Mouse (Mus musculus) CH12.LX (cell line): ENCODE data around the gene Hsfy2. TPM values are rescaled to one million over a fixed set of nuclear protein-coding genes. Genes with fewer than 3 reads are reported as not detected.

Source experiments
- DNase-seq: peaks from one replicate; pipeline ENCODE4 v3.0.0-alpha.2; 2013; ENCODE audit errors: extremely low read depth
- H3K27ac ChIP-seq: 2 replicates; pipeline ENCODE4 v1.5.1; 2012; ENCODE audit warnings: low read depth, mild to moderate bottlenecking, control low read depth, moderate library complexity; ENCODE audit not compliant: insufficient read depth
- H3K27me3 ChIP-seq: replicated peaks from 2 replicates; pipeline ENCODE3; 2012; ENCODE audit warnings: inconsistent platforms
- H3K36me3 ChIP-seq, 2 experiments: replicated peaks in 1 of 2; 2 replicates each; pipeline versions ENCODE3 to v1.6.1; 2012; ENCODE audit warnings: inconsistent platforms in 1 of 2, low read length in 1 of 2, mild to moderate bottlenecking in 1 of 2, mixed read lengths in 1 of 2, moderate library complexity in 1 of 2; ENCODE audit not compliant: control insufficient read depth in 1 of 2, insufficient read depth in 1 of 2
- H3K4me1 ChIP-seq, 2 experiments: 2 replicates each; pipeline ENCODE4 v1.6.1; 2012; ENCODE audit warnings: inconsistent platforms in 1 of 2, moderate library complexity in 1 of 2; ENCODE audit not compliant: insufficient read depth in 2 of 2, control insufficient read depth in 1 of 2
- H3K4me2 ChIP-seq: 2 replicates; pipeline ENCODE4 v1.6.1; 2012; ENCODE audit warnings: low read depth, mild to moderate bottlenecking, control low read depth; ENCODE audit not compliant: poor library complexity, insufficient read depth, severe bottlenecking
- H3K4me3 ChIP-seq, 3 experiments: fragments of 150-350 bp in 1 of 3; sonication (generic) in 1 of 3; replicated peaks in 1 of 3; 2 replicates each; pipeline versions ENCODE3 to v1.5.1; 2011 to 2012; ENCODE audit warnings: low read depth in 2 of 3, low read length in 2 of 3, mild to moderate bottlenecking in 2 of 3, moderate library complexity in 2 of 3, control low read depth in 1 of 3, improper control_type of control experiment in 1 of 3, inconsistent platforms in 1 of 3, mixed read lengths in 1 of 3; ENCODE audit not compliant: poor library complexity in 1 of 3
- H3K79me2 ChIP-seq: replicated peaks from 2 replicates; pipeline ENCODE4 v1.6.1; 2012; ENCODE audit warnings: mild to moderate bottlenecking, moderate library complexity; ENCODE audit not compliant: control insufficient read depth, poor library complexity, insufficient read depth, severe bottlenecking; ENCODE audit errors: extremely low read depth
- H3K9ac ChIP-seq: 2 replicates; pipeline ENCODE4 v1.6.1; 2012; ENCODE audit warnings: low read depth, mild to moderate bottlenecking, control low read depth, moderate library complexity; ENCODE audit not compliant: insufficient read depth
- H3K9me3 ChIP-seq: replicated peaks from 2 replicates; pipeline ENCODE3; 2012; ENCODE audit warnings: low read length, inconsistent platforms, mixed read lengths
- BHLHE40 ChIP-seq: IDR thresholded peaks from 2 replicates; pipeline ENCODE4 v1.6.1; 2011; ENCODE audit warnings: mild to moderate bottlenecking, low read depth, low read length, improper control_type of control experiment
- CHD1 ChIP-seq: IDR thresholded peaks from 2 replicates; pipeline ENCODE4 v1.6.1; 2012; ENCODE audit warnings: low read depth, low read length, improper control_type of control experiment, inconsistent platforms
- CTCF ChIP-seq, 2 experiments: IDR thresholded peaks in 1 of 2; conservative IDR thresholded peaks in 1 of 2; 2 replicates each; pipeline ENCODE4 v1.5.1; 2011 to 2012; ENCODE audit warnings: low read depth in 2 of 2, low read length in 2 of 2, improper control_type of control experiment in 1 of 2, inconsistent platforms in 1 of 2, mild to moderate bottlenecking in 1 of 2, moderate library complexity in 1 of 2
- E2F4 ChIP-seq: IDR thresholded peaks from 2 replicates; pipeline ENCODE4 v1.6.1; 2011; ENCODE audit warnings: low read depth, low read length, improper control_type of control experiment; ENCODE audit not compliant: insufficient replicate concordance
- ELF1 ChIP-seq: IDR thresholded peaks from 2 replicates; pipeline ENCODE4 v1.6.1; 2014; ENCODE audit warnings: low read depth, mild to moderate bottlenecking, inconsistent platforms, low read length, improper control_type of control experiment
- EP300 ChIP-seq: IDR thresholded peaks from 2 replicates; pipeline ENCODE4 v1.6.1; 2011; ENCODE audit warnings: low read length, improper control_type of control experiment
- ETS1 ChIP-seq: conservative IDR thresholded peaks from 2 replicates; pipeline ENCODE4 v1.6.1; 2012; ENCODE audit warnings: low read depth, mild to moderate bottlenecking, inconsistent platforms, low read length, improper control_type of control experiment, moderate library complexity
- GABPA ChIP-seq: IDR thresholded peaks from 2 replicates; pipeline ENCODE4 v1.6.1; 2012; ENCODE audit warnings: low read depth, low read length, improper control_type of control experiment, inconsistent platforms; ENCODE audit not compliant: insufficient replicate concordance
- HCFC1 ChIP-seq: IDR thresholded peaks from 2 replicates; pipeline ENCODE4 v1.6.1; 2012; ENCODE audit warnings: low read depth, mild to moderate bottlenecking, inconsistent platforms, low read length, improper control_type of control experiment
- KAT2A ChIP-seq: IDR thresholded peaks from 2 replicates; pipeline ENCODE4 v1.6.1; 2012; ENCODE audit warnings: low read length, improper control_type of control experiment, inconsistent platforms; ENCODE audit not compliant: insufficient replicate concordance
- MAFK ChIP-seq: IDR thresholded peaks from 2 replicates; pipeline ENCODE4 v1.6.1; 2011; ENCODE audit warnings: low read length, improper control_type of control experiment; ENCODE audit not compliant: insufficient replicate concordance
- MAX ChIP-seq: IDR thresholded peaks from 2 replicates; pipeline ENCODE4 v1.6.1; 2011; ENCODE audit warnings: low read length, improper control_type of control experiment
- MXI1 ChIP-seq: IDR thresholded peaks from 2 replicates; pipeline ENCODE4 v1.6.1; 2011; ENCODE audit warnings: mild to moderate bottlenecking, low read depth, low read length, improper control_type of control experiment
- MYC ChIP-seq: IDR thresholded peaks from 2 replicates; pipeline ENCODE4 v1.6.1; 2011; ENCODE audit warnings: low read depth, mild to moderate bottlenecking, improper control_type of control experiment, low read length
- NRF1 ChIP-seq: IDR thresholded peaks from 2 replicates; pipeline ENCODE4 v1.6.1; 2014; ENCODE audit warnings: low read depth, mild to moderate bottlenecking, inconsistent platforms, low read length, improper control_type of control experiment, moderate library complexity
- POLR2A ChIP-seq: IDR thresholded peaks from 2 replicates; pipeline ENCODE4 v1.6.1; 2011; ENCODE audit warnings: low read depth, mild to moderate bottlenecking, improper control_type of control experiment, low read length
- RAD21 ChIP-seq: IDR thresholded peaks from 2 replicates; pipeline ENCODE4 v1.6.1; 2011; ENCODE audit warnings: low read depth, mild to moderate bottlenecking, low read length, improper control_type of control experiment, moderate library complexity
- RCOR1 ChIP-seq: conservative IDR thresholded peaks from 2 replicates; pipeline ENCODE4 v1.6.1; 2012; ENCODE audit warnings: low read depth, mild to moderate bottlenecking, inconsistent platforms, low read length, improper control_type of control experiment
- SIN3A ChIP-seq: IDR thresholded peaks from 2 replicates; pipeline ENCODE4 v1.6.1; 2012; ENCODE audit warnings: low read length, improper control_type of control experiment, inconsistent platforms
- TCF12 ChIP-seq: IDR thresholded peaks from 2 replicates; pipeline ENCODE4 v1.6.1; 2014; ENCODE audit warnings: low read depth, mild to moderate bottlenecking, inconsistent platforms, low read length, improper control_type of control experiment
- UBTF ChIP-seq: IDR thresholded peaks from 2 replicates; pipeline ENCODE4 v1.6.1; 2012; ENCODE audit warnings: low read depth, mild to moderate bottlenecking, inconsistent platforms, low read length, improper control_type of control experiment, moderate library complexity
- USF1 ChIP-seq: IDR thresholded peaks from 2 replicates; pipeline ENCODE4 v1.6.1; 2014; ENCODE audit warnings: low read depth, mild to moderate bottlenecking, inconsistent platforms, low read length, improper control_type of control experiment
- USF2 ChIP-seq: conservative IDR thresholded peaks from 2 replicates; pipeline ENCODE4 v1.6.1; 2011; ENCODE audit warnings: low read depth, low read length, improper control_type of control experiment
- ZC3H11A ChIP-seq: IDR thresholded peaks from 2 replicates; pipeline ENCODE4 v1.6.1; 2012; ENCODE audit warnings: low read depth, mild to moderate bottlenecking, inconsistent platforms, low read length, improper control_type of control experiment
- ZKSCAN1 ChIP-seq: IDR thresholded peaks from 2 replicates; pipeline ENCODE4 v1.6.1; 2012; ENCODE audit warnings: low read depth, inconsistent platforms, low read length, improper control_type of control experiment, borderline replicate concordance
- ZMIZ1 ChIP-seq: IDR thresholded peaks from 2 replicates; pipeline ENCODE4 v1.6.1; 2012; ENCODE audit warnings: low read depth, mild to moderate bottlenecking, inconsistent platforms, low read length, improper control_type of control experiment
- ZNF384 ChIP-seq: IDR thresholded peaks from 2 replicates; pipeline ENCODE4 v1.6.1; 2012; ENCODE audit warnings: low read depth, low read length, improper control_type of control experiment, inconsistent platforms
- dilution Hi-C: fragments of 300-500 bp; cut with MboI; formaldehyde crosslinking; loops from 2 replicates; pipeline ENCODE4 v1.14.3; 2020; ENCODE audit warnings: low sequenced_read_pairs; ENCODE audit not compliant: extremely low pct_unique_long_range_greater_than_20kb, extremely low pct_ligation_motif_present
- in situ Hi-C: fragments of 300-500 bp; cut with MboI; formaldehyde crosslinking; loops from 3 replicates; pipeline ENCODE4 v1.14.3; 2019; ENCODE audit warnings: low sequenced_read_pairs, low pct_ligation_motif_present, low pct_unique_long_range_greater_than_20kb, mixed read lengths
- polyA plus RNA-seq: library from polyadenylated mRNA; unstranded; fragments of >175 nt; gene quantifications from 2 replicates; pipeline ENCODE4 v1.2.1, GENCODE M21; 2012; ENCODE audit warnings: low read depth; ENCODE audit not compliant: insufficient read length
- total RNA-seq, 2 experiments: library from RNA; depleted of rRNA; stranded (reverse); fragments of 300-350 nt in 1 of 2; fragments of >200 nt in 1 of 2; gene quantifications; 2 replicates each; pipeline ENCODE4 v1.2.3; 2012 to 2014

The Hsfy2 gene
- total and polyA plus RNA-seq, 3 experiments = not detected

DNA sequence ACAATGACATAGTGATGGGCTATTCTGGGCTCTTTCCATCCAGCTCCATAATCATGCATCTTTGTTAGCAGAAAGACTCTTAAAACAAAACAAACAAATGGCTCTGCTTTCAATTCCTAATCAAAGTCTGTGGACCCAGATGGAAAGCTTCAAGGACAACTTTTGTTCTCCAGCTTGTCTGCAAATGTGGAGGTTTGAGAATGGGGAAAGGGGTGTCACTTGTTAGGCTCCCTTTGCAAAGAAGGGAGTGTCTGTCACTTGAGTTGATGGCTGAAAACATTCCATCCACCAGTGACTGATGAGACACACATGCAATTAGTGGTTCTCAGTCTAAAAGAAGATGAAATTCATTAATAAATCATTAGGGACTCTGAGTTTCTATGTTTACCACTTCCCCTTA, 47.3 kb upstream of the Hsfy2 start:
- dilution Hi-C loops (no loop called here), in situ Hi-C loops (no loop called here)
- Histone ChIP-seq H3K27me3 (no peaks in the 10 kb centered on the region), H3K27ac (no peak overlapping the region), H3K4me2 (no peak overlapping the region), H3K9ac (no peak overlapping the region), H3K9me3 (no peaks in the 10 kb centered on the region), H3K4me3 (no peak overlapping the region), H3K36me3 (no peaks in the 10 kb centered on the region), H3K4me1 (no peaks in the 10 kb centered on the region), H3K79me2 (no peaks in the 10 kb centered on the region)
- DNase-seq = no peak
- TF ChIP-seq CHD1 (no peak), GABPA (no peak), MAX (no peak), TCF12 (no peak), EP300 (no peak), USF1 (no peak), BHLHE40 (no peak), USF2 (no peak), MAFK (no peak), NRF1 (no peak)

DNA sequence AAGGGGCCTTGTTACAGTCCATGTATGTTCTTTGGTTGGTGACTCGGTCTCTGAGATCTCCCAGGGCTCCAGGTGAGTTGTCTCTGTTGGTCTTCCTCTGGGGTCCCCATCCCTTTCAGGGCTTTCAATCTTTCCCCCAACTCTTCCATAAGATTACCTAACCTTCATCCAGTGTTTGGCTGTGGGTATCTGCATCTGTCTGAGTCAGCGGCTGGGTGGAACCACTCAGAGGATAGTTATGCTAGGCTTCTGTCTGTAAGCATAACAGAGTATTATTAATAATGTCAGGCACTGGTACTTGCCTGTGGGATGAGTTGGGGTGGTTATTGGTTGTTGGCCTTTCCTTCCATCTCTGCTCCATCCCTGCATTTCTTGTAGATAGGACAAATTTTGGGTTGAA, 44.0 kb upstream of the Hsfy2 start:
- in situ Hi-C loops = no loop called here
- H3K4me2 ChIP-seq = no peak overlapping the region
- H3K9me3 ChIP-seq = no peaks in the 10 kb centered on the region
- dilution Hi-C loops = no loop called here
- H3K27me3 ChIP-seq = no peaks in the 10 kb centered on the region
- DNase-seq = no peak
- TF ChIP-seq ZNF384 (no peak), ZC3H11A (no peak), NRF1 (no peak), RAD21 (no peak), EP300 (no peak), SIN3A (no peak), POLR2A (no peak), KAT2A (no peak), BHLHE40 (no peak)
- H3K79me2 ChIP-seq = no peaks in the 10 kb centered on the region
- no peak overlapping the region for H3K9ac ChIP-seq
- H3K4me1 ChIP-seq = no peaks in the 10 kb centered on the region
- no peak overlapping the region for H3K27ac ChIP-seq
- no peak overlapping the region for H3K4me3 ChIP-seq
- H3K36me3 ChIP-seq = no peaks in the 10 kb centered on the region

DNA sequence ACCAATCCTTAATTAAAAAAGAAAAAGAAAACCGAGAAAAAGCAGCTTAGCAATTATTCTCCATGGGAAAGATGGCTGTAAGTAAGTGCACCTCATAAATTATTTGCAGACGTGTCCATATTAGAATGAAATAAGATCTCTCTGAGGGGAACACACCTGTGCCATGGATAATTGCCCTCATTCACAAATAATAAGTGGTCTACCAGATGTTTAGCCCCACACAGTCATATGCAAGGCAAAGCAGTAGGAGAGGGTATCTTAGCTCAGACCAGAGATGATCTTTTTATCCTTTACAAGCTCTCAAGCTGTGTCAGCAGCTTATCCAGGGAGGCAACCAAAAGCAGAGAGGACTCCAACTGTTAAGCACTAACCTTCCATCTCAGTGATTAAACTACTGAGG, 38.0 kb upstream of the Hsfy2 start:
- TF ChIP-seq MYC = no peak
- no peak for TF ChIP-seq KAT2A
- no peak for TF ChIP-seq EP300
- no peak for TF ChIP-seq RCOR1
- TF ChIP-seq CHD1 = no peak
- no peak for TF ChIP-seq ZKSCAN1
- no peak for TF ChIP-seq SIN3A
- TF ChIP-seq CTCF (conservative IDR thresholded peaks at IDR 0.05 in 1 of 2, IDR thresholded peaks at IDR 0.05 in 1 of 2; ENCODE audit: low read depth in 2 of 2, low read length in 2 of 2) = no peak
- TF ChIP-seq ZC3H11A = no peak
- no peak for TF ChIP-seq MAFK
- no peak for TF ChIP-seq ETS1
- no peak for TF ChIP-seq HCFC1
- no peak for TF ChIP-seq ELF1
- no peak for TF ChIP-seq UBTF
- no peak for TF ChIP-seq USF2
- TF ChIP-seq MXI1 = no peak
- no peak for TF ChIP-seq ZMIZ1
- TF ChIP-seq E2F4 = no peak
- TF ChIP-seq TCF12 = no peak
- in situ Hi-C loops = no loop called here

More for the DNA sequence above, 38.0 kb upstream of the Hsfy2 start:
- Histone ChIP-seq H3K4me3 (no peak overlapping the region), H3K9ac (no peak overlapping the region), H3K27ac (no peak overlapping the region), H3K9me3 (no peaks in the 10 kb centered on the region), H3K36me3 (no peaks in the 10 kb centered on the region), H3K79me2 (no peaks in the 10 kb centered on the region), H3K27me3 (no peaks in the 10 kb centered on the region), H3K4me2 (no peak overlapping the region), H3K4me1 (no peaks in the 10 kb centered on the region)
- dilution Hi-C loops = no loop called here
- no peak for DNase-seq
